Mouse (Mus musculus): ENCODE results near the gene Dynlrb1.

Dynlrb1 gene

DNA sequence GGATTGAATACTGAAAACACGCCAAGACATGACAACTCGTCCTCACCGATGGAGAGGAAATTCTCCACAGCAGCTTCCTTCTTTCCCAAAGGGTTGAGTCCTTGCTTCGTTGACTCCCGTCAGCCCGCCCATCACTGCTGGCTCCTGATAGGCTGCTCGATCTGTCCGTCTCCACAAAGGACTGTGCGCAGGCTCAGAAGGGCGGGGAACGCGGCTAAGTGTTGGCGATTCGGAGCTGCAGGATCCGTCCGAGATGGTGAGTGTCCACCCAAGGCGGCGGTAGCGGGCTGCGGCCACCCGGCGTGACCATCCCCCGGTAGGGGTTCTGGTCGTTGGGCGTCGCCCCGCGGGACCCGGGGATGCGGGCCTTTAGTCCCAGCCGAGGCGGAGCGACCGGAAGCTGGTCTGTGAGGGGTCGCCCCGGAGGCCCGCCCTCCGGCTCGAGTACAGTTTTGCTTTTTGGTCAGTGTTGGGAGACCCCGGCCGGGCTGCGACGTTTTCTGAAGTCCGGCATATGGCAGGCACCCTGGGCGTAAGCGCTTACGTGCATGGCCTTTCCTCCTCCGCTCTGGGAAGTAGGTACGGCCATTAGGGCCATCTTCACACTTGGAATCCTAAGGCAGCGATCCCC, at the start of gene Dynlrb1:
Gene Dynlrb1 (plus strand): TSS at position 172 of the 631 bp plus-strand sequence.
- CTCF ChIA-PET = interaction anchor here (0.5 to 2.6 kb wide), 16 partner anchors 12 to 1436 kb away, joined by 3 to 14 read pairs (median 4); partner anchors contain the start of genes Fam83c (in 1 of the 4) and Map1lc3a (in 1 of the 4)
- POLR2A ChIA-PET = interaction anchor here (0.5 to 3.7 kb wide), 52 partner anchors 8 to 762 kb away, joined by 3 to 32 read pairs (median 4); partner anchors contain the start of genes Map1lc3a (in 3 of the 4), Itch (in 2 of the 4), Acss2 (in 1 of the 4) and Ahcy (in 1 of the 4)

DNA sequence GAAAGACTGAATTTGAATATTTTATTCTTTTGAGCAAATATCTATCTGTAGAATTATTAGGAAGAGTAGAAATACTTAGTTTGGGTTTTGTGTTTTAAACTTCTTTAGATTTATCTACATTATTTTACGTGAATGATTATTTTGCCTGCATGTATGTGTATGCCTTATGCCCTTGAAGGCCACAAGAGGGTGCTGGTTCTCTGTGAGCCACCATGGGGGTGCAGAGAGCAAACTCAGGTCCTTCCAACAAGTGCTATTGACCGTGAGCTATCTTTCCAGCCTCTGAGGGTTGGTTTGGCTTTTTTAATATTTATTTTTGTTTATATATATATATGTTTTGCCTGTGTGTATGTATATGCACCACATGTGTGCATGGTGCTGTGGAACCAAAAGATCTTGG, 28.9 kb upstream of the Dynlrb1 start:
- CTCF ChIA-PET = interaction anchor here in 3 of 4 experiments (0.5 to 1.8 kb wide), 10 partner anchors 9 to 488 kb away, joined by 3 to 6 read pairs (median 4); no protein-coding TSS in a partner anchor
- POLR2A ChIA-PET = interaction anchor here in 1 of 4 experiments (0.6 to 1.6 kb wide), 2 partner anchors 12 to 21 kb away, joined by 3 read pairs; no protein-coding TSS in a partner anchor

DNA sequence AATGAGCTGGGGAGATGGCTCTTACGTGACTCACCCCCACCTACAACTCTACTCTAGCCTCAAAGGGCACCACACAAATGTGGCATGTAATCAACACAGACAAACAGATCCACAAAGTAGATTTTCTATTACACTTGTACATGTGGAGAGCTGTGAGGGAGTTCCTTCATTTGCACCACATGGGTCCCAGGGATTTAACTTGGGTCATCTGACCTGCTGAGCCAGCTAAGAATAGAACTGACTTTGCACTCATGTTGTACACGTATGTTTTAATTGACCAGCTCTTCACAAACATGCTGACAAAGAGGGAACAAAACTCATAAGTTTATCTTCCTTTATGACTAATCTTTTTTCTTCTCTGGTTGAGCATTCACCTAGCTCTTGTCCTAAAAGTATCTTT, 13.2 kb upstream of the Dynlrb1 start:
- POLR2A ChIA-PET = interaction anchor here in 2 of 4 experiments (0.6 to 3.0 kb wide), 12 partner anchors 13 to 790 kb away, joined by 3 to 24 read pairs (median 4); partner anchors contain the start of genes Dynlrb1 (in 2 of the 2), Ahcy (in 1 of the 2) and Map1lc3a (in 1 of the 2)

GRCm38 (mm10) chr2:155224721-155225120, 11.6 kb upstream of the Dynlrb1 start:
- CTCF ChIA-PET = no interaction called here
- POLR2A ChIA-PET = interaction anchor here in 1 of 4 experiments (3.0 kb wide), 1 partner anchor 12 kb away, joined by 13 read pairs; the partner anchor contains the start of gene Dynlrb1

More for the DNA sequence above, 13.2 kb upstream of the Dynlrb1 start:
- CTCF ChIA-PET = interaction anchor here in 2 of 4 experiments (0.6 to 1.9 kb wide), 4 partner anchors 13 to 50 kb away, joined by 3 to 12 read pairs (median 4); partner anchors contain the start of gene Dynlrb1 (in 1 of the 2)

GRCm38 (mm10) chr2:155235746-155236361, 479 bp upstream of the Dynlrb1 start:
- ChIA-PET CTCF (interaction anchor here (0.5 to 2.6 kb wide), 16 partner anchors 13 to 1435 kb away, joined by 3 to 14 read pairs (median 4); partner anchors contain the start of genes Fam83c (in 1 of the 4) and Map1lc3a (in 1 of the 4)), POLR2A (interaction anchor here (0.5 to 3.7 kb wide), 47 partner anchors 8 to 956 kb away, joined by 3 to 32 read pairs (median 4); partner anchors contain the start of genes Map1lc3a (in 3 of the 4), Itch (in 2 of the 4), Acss2 (in 1 of the 4) and Ahcy (in 1 of the 4))

GRCm38 (mm10) chr2:155237276-155237675, 943 bp downstream of the Dynlrb1 start:
- CTCF ChIA-PET = interaction anchor here in 3 of 4 experiments (0.6 to 2.6 kb wide), 7 partner anchors 11 to 155 kb away, joined by 3 to 14 read pairs (median 5); no protein-coding TSS in a partner anchor
- POLR2A ChIA-PET = interaction anchor here in 3 of 4 experiments (0.6 to 3.7 kb wide), 25 partner anchors 9 to 240 kb away, joined by 3 to 32 read pairs (median 8); partner anchors contain the start of genes Map1lc3a (in 3 of the 3), Ahcy (in 1 of the 3), Itch (in 1 of the 3) and Trp53inp2 (in 1 of the 3)

DNA sequence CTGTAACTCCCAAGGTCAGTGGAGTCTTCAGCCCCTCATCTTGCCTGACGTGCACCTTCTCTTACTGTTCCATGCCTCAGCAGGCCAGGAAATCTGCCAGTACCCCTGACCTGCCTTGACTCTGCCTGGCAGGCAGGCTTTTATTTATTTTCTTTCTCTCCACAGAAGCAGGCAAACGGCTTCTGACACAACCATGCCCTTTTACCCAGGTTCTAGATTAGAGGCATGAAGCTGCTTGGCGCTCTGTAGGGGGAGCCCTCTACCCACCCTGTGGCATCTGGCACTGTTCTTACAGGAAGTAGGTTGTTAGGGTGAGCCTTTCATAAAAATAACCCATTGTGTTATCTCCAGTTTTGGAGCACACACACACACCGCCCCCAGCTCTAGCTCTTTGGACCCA, 4.6 kb downstream of the Dynlrb1 start:
- POLR2A ChIA-PET = interaction anchor here in 2 of 4 experiments (0.9 to 1.9 kb wide), 6 partner anchors 10 to 166 kb away, joined by 3 to 6 read pairs (median 3); partner anchors contain the start of gene Ahcy (in 1 of the 2)
- CTCF ChIA-PET = interaction anchor here (0.6 to 2.5 kb wide), 12 partner anchors 9 to 1554 kb away, joined by 3 to 5 read pairs (median 4); partner anchors contain the start of gene Map1lc3a (in 1 of the 4)

GRCm38 (mm10) chr2:155242296-155242855, 6.0 kb downstream of the Dynlrb1 start:
- ChIA-PET CTCF (interaction anchor here in 1 of 4 experiments (1.8 to 2.5 kb wide), 2 partner anchors 34 to 143 kb away, joined by 4 to 5 read pairs; partner anchors contain the start of gene Map1lc3a), POLR2A (interaction anchor here in 2 of 4 experiments (0.7 to 1.9 kb wide), 4 partner anchors 9 to 20 kb away, joined by 3 to 6 read pairs (median 4); no protein-coding TSS in a partner anchor)

- ChIA-PET CTCF (no interaction called here), POLR2A (interaction anchor here in 2 of 4 experiments (0.6 to 1.5 kb wide), 2 partner anchors 26 to 429 kb away, joined by 3 read pairs; no protein-coding TSS in a partner anchor)
Observed at GRCm38 (mm10) chr2:155246231-155246630, 9.9 kb downstream of the Dynlrb1 start.

- CTCF ChIA-PET = interaction anchor here in 3 of 4 experiments (0.9 to 2.0 kb wide), 11 partner anchors 10 to 166 kb away, joined by 3 to 14 read pairs (median 5); partner anchors contain the start of gene Dynlrb1 (in 2 of the 3)
- POLR2A ChIA-PET = interaction anchor here in 3 of 4 experiments (0.5 to 4.5 kb wide), 13 partner anchors 12 to 489 kb away, joined by 3 to 32 read pairs (median 3); partner anchors contain the start of genes Dynlrb1 (in 2 of the 3), Map1lc3a (in 2 of the 3) and Itch (in 1 of the 3)
Observed at GRCm38 (mm10) chr2:155248206-155248605, 11.9 kb downstream of the Dynlrb1 start.

DNA sequence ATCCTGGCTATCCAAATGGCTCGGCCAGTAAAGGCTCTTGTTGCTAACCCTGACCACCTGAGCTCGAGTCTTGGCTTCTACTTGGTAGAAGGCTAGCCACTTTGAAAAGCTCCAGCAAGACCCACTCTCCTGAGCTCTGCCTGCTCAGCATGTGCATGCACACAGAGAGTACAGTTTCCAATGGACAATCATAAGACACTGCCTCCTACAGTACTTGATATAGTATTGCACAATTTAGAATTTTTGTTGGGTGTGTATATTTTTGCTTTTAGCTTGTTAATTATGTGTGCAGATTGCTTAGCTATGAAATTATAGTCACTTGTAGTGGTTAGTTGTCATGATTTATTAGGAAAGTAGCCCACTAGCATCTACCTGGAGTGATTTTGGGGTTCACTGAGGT, 12.4 kb downstream of the Dynlrb1 start:
- ChIA-PET CTCF (interaction anchor here (0.6 to 2.0 kb wide), 12 partner anchors 9 to 166 kb away, joined by 3 to 14 read pairs (median 4); partner anchors contain the start of gene Dynlrb1 (in 2 of the 4)), POLR2A (interaction anchor here in 3 of 4 experiments (0.5 to 4.5 kb wide), 14 partner anchors 9 to 489 kb away, joined by 3 to 32 read pairs (median 4); partner anchors contain the start of genes Dynlrb1 (in 2 of the 3) and Map1lc3a (in 1 of the 3))

- POLR2A ChIA-PET = interaction anchor here in 2 of 4 experiments (1.0 to 4.5 kb wide), 6 partner anchors 8 to 26 kb away, joined by 3 to 32 read pairs (median 5); partner anchors contain the start of genes Dynlrb1 (in 2 of the 2) and Map1lc3a (in 1 of the 2)
- CTCF ChIA-PET = interaction anchor here in 3 of 4 experiments (0.7 to 2.0 kb wide), 5 partner anchors 8 to 18 kb away, joined by 3 to 14 read pairs (median 5); partner anchors contain the start of gene Dynlrb1 (in 2 of the 3)
Observed at GRCm38 (mm10) chr2:155249588-155249987, 13.3 kb downstream of the Dynlrb1 start.

DNA sequence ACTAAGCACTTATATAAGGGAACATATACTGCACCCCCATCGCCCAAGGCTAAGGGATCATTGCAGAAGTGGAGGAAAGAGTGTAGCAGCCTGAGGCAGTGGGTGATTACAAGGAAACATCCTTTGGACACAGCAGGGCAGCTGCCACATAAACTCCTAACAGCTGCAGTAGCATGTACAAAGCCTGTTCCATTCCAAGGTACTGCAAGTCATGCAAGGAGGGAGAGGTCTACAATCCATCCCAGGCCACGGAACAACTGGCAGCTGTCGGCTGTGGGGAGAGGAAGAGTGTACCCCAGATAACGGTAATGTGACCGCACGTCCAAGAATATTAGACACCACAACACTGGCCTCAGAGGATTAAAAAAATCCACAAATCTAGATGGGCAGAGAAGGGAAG, 29.2 kb downstream of the Dynlrb1 start:
- POLR2A ChIA-PET = interaction anchor here in 2 of 4 experiments (1.3 to 3.5 kb wide), 3 partner anchors 11 to 29 kb away, joined by 3 to 23 read pairs (median 8); partner anchors contain the start of genes Map1lc3a (in 2 of the 2) and Dynlrb1 (in 1 of the 2)
- CTCF ChIA-PET = no interaction called here

DNA sequence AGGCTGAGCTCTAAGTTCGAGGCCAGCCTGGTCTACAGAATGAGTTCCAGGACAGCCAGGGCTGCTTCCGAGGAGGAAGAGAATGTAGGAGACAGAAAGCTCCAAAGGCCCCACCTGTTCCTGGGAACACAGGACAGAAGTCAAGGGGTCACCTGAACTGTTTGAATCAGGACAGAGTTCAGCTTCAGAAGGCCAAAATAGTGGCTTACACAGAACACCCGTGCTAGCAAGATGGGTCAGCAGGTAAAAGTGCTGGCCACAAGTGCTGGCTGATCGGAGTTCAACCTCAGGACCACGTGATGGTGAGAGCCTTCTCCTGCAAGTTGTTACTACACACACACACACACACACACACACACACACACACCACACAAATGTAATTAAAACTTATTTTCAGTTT, 30.6 kb downstream of the Dynlrb1 start:
- ChIA-PET POLR2A (interaction anchor here in 3 of 4 experiments (0.6 to 3.5 kb wide), 11 partner anchors 9 to 324 kb away, joined by 3 to 23 read pairs (median 3); partner anchors contain the start of genes Map1lc3a (in 3 of the 3) and Dynlrb1 (in 1 of the 3)), CTCF (interaction anchor here (0.5 to 2.4 kb wide), 8 partner anchors 9 to 659 kb away, joined by 3 to 10 read pairs (median 4); no protein-coding TSS in a partner anchor)

- POLR2A ChIA-PET = interaction anchor here in 2 of 4 experiments (1.1 to 1.4 kb wide), 6 partner anchors 13 to 198 kb away, joined by 3 to 4 read pairs (median 3); partner anchors contain the start of genes Ahcy (in 1 of the 2) and Dynlrb1 (in 1 of the 2)
- CTCF ChIA-PET = interaction anchor here (0.6 to 3.3 kb wide), 20 partner anchors 12 to 196 kb away, joined by 3 to 11 read pairs (median 4); partner anchors contain the start of gene Dynlrb1 (in 1 of the 4)
Observed at GRCm38 (mm10) chr2:155271957-155272356, 35.6 kb downstream of the Dynlrb1 start.

GRCm38 (mm10) chr2:155272396-155273170, 36.2 kb downstream of the Dynlrb1 start:
- POLR2A ChIA-PET = interaction anchor here in 2 of 4 experiments (0.6 to 1.2 kb wide), 4 partner anchors 27 to 187 kb away, joined by 3 to 4 read pairs (median 3); no protein-coding TSS in a partner anchor
- CTCF ChIA-PET = interaction anchor here (0.5 to 3.3 kb wide), 13 partner anchors 21 to 194 kb away, joined by 3 to 11 read pairs (median 4); no protein-coding TSS in a partner anchor
